Mouse (Mus musculus) stomach, postnatal 0 days (tissue): ENCODE measurements at regions not wholly inside any gene's neighbourhood (a gene's known extent, or its start where the extent isn't known, plus 50 kb on each side); places are given as distances from the start of the nearest gene placed in this dataset.

Source experiments
- CTCF ChIP-seq: IDR thresholded peaks from 2 replicates; pipeline ENCODE4 v1.5.1; 2016; ENCODE audit warnings: antibody characterized with exemption, low read depth, mild to moderate bottlenecking, moderate library complexity
- EP300 ChIP-seq: optimal IDR thresholded peaks from 2 replicates; pipeline ENCODE3; 2016; ENCODE audit warnings: antibody characterized with exemption

DNA sequence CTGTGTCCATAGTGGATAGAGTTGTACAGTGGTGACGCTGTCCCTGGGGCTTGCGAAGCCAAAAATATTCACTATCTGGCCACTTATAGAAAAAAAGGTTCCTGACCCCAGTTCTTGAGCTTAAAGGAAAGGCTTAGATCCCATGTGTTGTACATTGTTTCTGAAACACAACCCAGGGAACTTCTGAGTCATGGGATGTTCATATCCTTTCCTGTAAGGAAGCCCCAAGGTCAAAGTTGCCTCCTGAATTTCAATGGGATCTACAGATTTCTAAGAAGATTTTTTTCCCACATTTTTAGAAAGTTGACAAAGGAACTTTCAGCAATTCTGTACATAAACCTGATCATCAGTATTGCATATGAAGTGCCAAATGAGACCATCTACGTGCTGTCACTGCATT, 453.5 kb downstream of the Mctp2 start:
- TF ChIP-seq CTCF (no peak), EP300 (no peak)
